Mouse (Mus musculus) spleen, postnatal 4 days (tissue): Measurements from ENCODE around the gene Plekhm2.

Source experiments
- DNase-seq, 2 experiments: peaks; one replicate each; pipeline ENCODE4 v3.0.0; 2022; ENCODE audit warnings: low spot score in 2 of 2

Gene Plekhm2

GRCm38 (mm10) chr4:141664799-141665198 lies at the start of gene Plekhm2:
Gene Plekhm2, minus strand, starts transcription at chr4:141664899.
- no peak for DNase-seq

GRCm38 (mm10) chr4:141713598-141714142 lies 49.0 kb upstream of the Plekhm2 start:
- DNase-seq: no peak

GRCm38 (mm10) chr4:141711250-141711649 lies 46.6 kb upstream of the Plekhm2 start:
- DNase-seq: no peak

GRCm38 (mm10) chr4:141708971-141709370 lies 44.3 kb upstream of the Plekhm2 start:
- DNase-seq: no peak

- no peak for DNase-seq
These were observed 43.3 kb upstream of the Plekhm2 start for GRCm38 (mm10) chr4:141708005-141708404.

GRCm38 (mm10) chr4:141705331-141705730 lies 40.6 kb upstream of the Plekhm2 start:
- no peak for DNase-seq

- no peak for DNase-seq
These were observed 39.9 kb upstream of the Plekhm2 start for GRCm38 (mm10) chr4:141704625-141705024.

GRCm38 (mm10) chr4:141694719-141695118 lies 30.0 kb upstream of the Plekhm2 start:
- DNase-seq: no peak

GRCm38 (mm10) chr4:141688505-141688904 lies 23.8 kb upstream of the Plekhm2 start:
- no peak for DNase-seq

GRCm38 (mm10) chr4:141686525-141686924 lies 21.8 kb upstream of the Plekhm2 start:
- DNase-seq: no peak

- no peak for DNase-seq
These were observed 21.4 kb upstream of the Plekhm2 start for GRCm38 (mm10) chr4:141686093-141686492.

- DNase-seq: no peak
These were observed 20.8 kb upstream of the Plekhm2 start, which contains the start of gene Rsc1a1 for GRCm38 (mm10) chr4:141685499-141685898. Gene Rsc1a1, minus strand, starts transcription at chr4:141685599.

- DNase-seq: no peak
These were observed 18.1 kb upstream of the Plekhm2 start for GRCm38 (mm10) chr4:141682706-141683230.

- no peak for DNase-seq
These were observed 17.1 kb upstream of the Plekhm2 start for GRCm38 (mm10) chr4:141681767-141682166.

GRCm38 (mm10) chr4:141680892-141681291 lies 16.2 kb upstream of the Plekhm2 start:
- no peak for DNase-seq

- DNase-seq: no peak
These were observed 14.3 kb upstream of the Plekhm2 start for GRCm38 (mm10) chr4:141679016-141679415.

- DNase-seq: no peak
These were observed 11.8 kb upstream of the Plekhm2 start for GRCm38 (mm10) chr4:141676462-141676979.

- DNase-seq: no peak
These were observed 7.6 kb upstream of the Plekhm2 start for GRCm38 (mm10) chr4:141672325-141672724.

GRCm38 (mm10) chr4:141671389-141671788 lies 6.7 kb upstream of the Plekhm2 start:
- no peak for DNase-seq

- no peak for DNase-seq
These were observed 5.4 kb upstream of the Plekhm2 start for GRCm38 (mm10) chr4:141669898-141670712.

GRCm38 (mm10) chr4:141664011-141664745 lies 521 bp downstream of the Plekhm2 start:
- peak; percentile 74 to 88 for DNase-seq
